ENCODE assay signal across 9 mouse cellular contexts in genomic region chr15:77945711-77946110, GRCm38 (mm10). TPM values are rescaled to one million over a fixed set of nuclear protein-coding genes. Genes with fewer than 3 reads are reported as not detected.
DNase-seq lines count a peak whose midpoint lies in the region; ATAC-seq and TF ChIP-seq lines count a peak whose summit lies in the region.
"Had no signal": no experiment of that assay in that cellular context is flagged by ENCODE, and none has a peak within 500 bp of the region (broad histone marks: within the 10 kb centered on the region; RNA-seq: fewer than 3 reads in every experiment).

No protein-coding gene starts in this region.

- H3K4me2 ChIP-seq in heart, embryonic 12.5 days = no peak overlapping the region
- no peak overlapping the region for H3K4me2 ChIP-seq in stomach, embryonic 14.5 days (replicated peaks; ENCODE audit: low read depth, low read length)
- no peak overlapping the region for H3K4me2 ChIP-seq in stomach, postnatal 0 days (replicated peaks; ENCODE audit: low read depth)
- H3K4me2 ChIP-seq in forebrain, postnatal 0 days (ENCODE audit: low read depth) = no peak overlapping the region

- no peak overlapping the region for H3K27ac ChIP-seq in heart, embryonic 12.5 days (ENCODE audit: poor library complexity, severe bottlenecking)
- no peak overlapping the region for H3K27ac ChIP-seq in stomach, embryonic 14.5 days (ENCODE audit: low read length)
- H3K27ac ChIP-seq in stomach, postnatal 0 days (replicated peaks) = no peak overlapping the region
- H3K27ac ChIP-seq in forebrain, postnatal 0 days (ENCODE audit: low read depth, low read length) = no peak overlapping the region
- H3K27ac ChIP-seq: left cerebral cortex, adult 2 months had no signal

- H3K36me3 ChIP-seq in heart, embryonic 12.5 days = no peaks in the 10 kb centered on the region
- H3K36me3 ChIP-seq in stomach, embryonic 14.5 days (ENCODE audit: control insufficient read depth, insufficient read depth, low read length) = no peaks in the 10 kb centered on the region
- H3K36me3 ChIP-seq in stomach, postnatal 0 days (ENCODE audit: control insufficient read depth, insufficient read depth, low read length) = no peaks in the 10 kb centered on the region
- peaks cover 75% of the 10 kb centered on the region for H3K36me3 ChIP-seq in forebrain, postnatal 0 days (ENCODE audit: insufficient read depth)

- H3K9me3 ChIP-seq in heart, embryonic 12.5 days (replicated peaks) = no peaks in the 10 kb centered on the region
- H3K9me3 ChIP-seq in stomach, embryonic 14.5 days (ENCODE audit: control insufficient read depth, low read depth, low read length) = no peaks in the 10 kb centered on the region
- no peaks in the 10 kb centered on the region for H3K9me3 ChIP-seq in stomach, postnatal 0 days (ENCODE audit: control insufficient read depth, low read length)
- H3K9me3 ChIP-seq in forebrain, postnatal 0 days (ENCODE audit: low read length) = no peaks in the 10 kb centered on the region

- TF ChIP-seq CTCF in stomach, postnatal 0 days (IDR thresholded peaks at IDR 0.05; ENCODE audit: low read depth) = no peak
- no peak for TF ChIP-seq CTCF in lung, adult 2 months (IDR thresholded peaks at IDR 0.05; ENCODE audit: insufficient read depth, low read length)
- TF ChIP-seq CTCF in forebrain, postnatal 0 days (IDR thresholded peaks at IDR 0.05; ENCODE audit: low read depth) = no peak

- H3K4me1 ChIP-seq in heart, embryonic 12.5 days (replicated peaks) = no peaks in the 10 kb centered on the region
- H3K4me1 ChIP-seq in stomach, embryonic 14.5 days (ENCODE audit: control insufficient read depth, insufficient read depth, low read length) = no peaks in the 10 kb centered on the region
- no peaks in the 10 kb centered on the region for H3K4me1 ChIP-seq in stomach, postnatal 0 days (replicated peaks; ENCODE audit: control insufficient read depth, insufficient read depth)
- H3K4me1 ChIP-seq in lung, adult 2 months (ENCODE audit: control insufficient read depth, insufficient read depth, low read length) = no peaks in the 10 kb centered on the region
- no peaks in the 10 kb centered on the region for H3K4me1 ChIP-seq in forebrain, postnatal 0 days (ENCODE audit: insufficient read depth)

- TF ChIP-seq EP300 in stomach, postnatal 0 days (optimal IDR thresholded peaks at IDR 0.05) = no peak

- H3K9ac ChIP-seq in heart, embryonic 12.5 days = no peak overlapping the region
- 0 out of 2 replicates have a peak overlapping the region, but pooled peaks have one; percentile 1 for H3K9ac ChIP-seq in stomach, embryonic 14.5 days (replicated peaks; ENCODE audit: low read depth, low read length)
- no peak overlapping the region for H3K9ac ChIP-seq in stomach, postnatal 0 days (ENCODE audit: low read length)
- no peak overlapping the region for H3K9ac ChIP-seq in forebrain, postnatal 0 days

- peak; percentile 98 for DNase-seq in heart, adult 11 months
- no peak for DNase-seq in stomach, postnatal 0 days (ENCODE audit: low spot score)
- DNase-seq in lung, adult 2 months = peak; percentile 30
- peak; percentile 65 for DNase-seq in skeletal muscle tissue, adult 2 months (ENCODE audit: low read depth, low spot score)
- no peak for DNase-seq in T-cell, adult 2 months (ENCODE audit: low spot score)
- no peak for DNase-seq in forebrain, postnatal 0 days

- H3K4me3 ChIP-seq in heart, embryonic 12.5 days = no peak overlapping the region
- no peak overlapping the region for H3K4me3 ChIP-seq in stomach, embryonic 14.5 days (ENCODE audit: low read depth, low read length)
- no peak overlapping the region for H3K4me3 ChIP-seq in stomach, postnatal 0 days (ENCODE audit: low read depth, low read length)
- H3K4me3 ChIP-seq in lung, adult 2 months (replicated peaks; ENCODE audit: extremely low read depth, low read depth, low read length) = no peak overlapping the region
- no peak overlapping the region for H3K4me3 ChIP-seq in forebrain, postnatal 0 days (ENCODE audit: low read depth, low read length)
- H3K4me3 ChIP-seq: left cerebral cortex, adult 2 months had no signal

- no peak for ATAC-seq in heart, embryonic 12.5 days (ENCODE audit: insufficient number of reproducible peaks, low FRiP score)
- ATAC-seq in stomach, embryonic 14.5 days (ENCODE audit: insufficient number of reproducible peaks, insufficient read depth, low FRiP score, low read depth) = no peak
- no peak for ATAC-seq in stomach, postnatal 0 days (ENCODE audit: low FRiP score, low TSS enrichment)
- no peak for ATAC-seq in forebrain, postnatal 0 days

- WGBS in heart, embryonic 12.5 days = 75% methylated on average over 4 of the region's 4 CpGs
- WGBS in stomach, embryonic 14.5 days = 86% methylated on average over 4 of the region's 4 CpGs
- 85% methylated on average over 4 of the region's 4 CpGs for WGBS in stomach, postnatal 0 days
- WGBS in lung, adult 2 months = 61% methylated on average over 4 of the region's 4 CpGs
- 92% methylated on average over 4 of the region's 4 CpGs for WGBS in forebrain, postnatal 0 days

- no peak for TF ChIP-seq POLR2A in lung, adult 2 months (IDR thresholded peaks at IDR 0.05; ENCODE audit: borderline replicate concordance, extremely low read depth, low read depth, low read length)

- H3K27me3 ChIP-seq in heart, embryonic 12.5 days (replicated peaks) = no peaks in the 10 kb centered on the region
- no peaks in the 10 kb centered on the region for H3K27me3 ChIP-seq in stomach, embryonic 14.5 days (ENCODE audit: control insufficient read depth, insufficient read depth, low read length)
- no peaks in the 10 kb centered on the region for H3K27me3 ChIP-seq in stomach, postnatal 0 days (ENCODE audit: control insufficient read depth, insufficient read depth, low read length)
- no peaks in the 10 kb centered on the region for H3K27me3 ChIP-seq in forebrain, postnatal 0 days (ENCODE audit: insufficient read depth, low read length)

RNA-seq across cellular contexts. Expression of gene Foxred2, which starts 10.8 kb away (rescaled TPM):
- polyA plus RNA-seq in heart, embryonic 12.5 days (2016; fragmentation: Nextera tagmentation; extraction: Ambion mirVana) = 1.1 and 1.3 TPM in 2 replicates
- polyA plus RNA-seq in stomach, embryonic 14.5 days (2014; fragmentation: Nextera tagmentation; extraction: Ambion mirVana) = 3.3 and 5.5 TPM in 2 replicates
- polyA plus RNA-seq in stomach, postnatal 0 days (2015; fragmentation: Nextera tagmentation; extraction: Ambion mirVana) = 0.62 and 0.87 TPM in 2 replicates
- polyA plus RNA-seq in lung, adult 2 months (2012; rRNA removed) = 1.8 and 2.4 TPM in 2 replicates
- 24.5 and 26.9 TPM in 2 replicates for total RNA-seq in forebrain, postnatal 0 days (2014; rRNA removed)
- polyA plus RNA-seq in forebrain, postnatal 0 days (2015; fragmentation: Nextera tagmentation; extraction: Ambion mirVana) = 9.4 and 10.6 TPM in 2 replicates

RNA-seq across cellular contexts. Expression of gene Txn2, which starts 16.9 kb away (rescaled TPM):
- polyA plus RNA-seq in heart, embryonic 12.5 days (2016; fragmentation: Nextera tagmentation; extraction: Ambion mirVana) = 228 and 231 TPM in 2 replicates
- polyA plus RNA-seq in stomach, embryonic 14.5 days (2014; fragmentation: Nextera tagmentation; extraction: Ambion mirVana) = 242 and 259 TPM in 2 replicates
- 172 and 176 TPM in 2 replicates for polyA plus RNA-seq in stomach, postnatal 0 days (2015; fragmentation: Nextera tagmentation; extraction: Ambion mirVana)
- polyA plus RNA-seq in lung, adult 2 months (2012; rRNA removed) = 138 and 165 TPM in 2 replicates
- 35.8 and 36.5 TPM in 2 replicates for total RNA-seq in forebrain, postnatal 0 days (2014; rRNA removed)
- polyA plus RNA-seq in forebrain, postnatal 0 days (2015; fragmentation: Nextera tagmentation; extraction: Ambion mirVana) = 200 and 227 TPM in 2 replicates

RNA-seq across cellular contexts. Expression of gene Eif3d, which starts 24.9 kb away (rescaled TPM):
- 157 and 162 TPM in 2 replicates for polyA plus RNA-seq in heart, embryonic 12.5 days (2016; fragmentation: Nextera tagmentation; extraction: Ambion mirVana)
- polyA plus RNA-seq in stomach, embryonic 14.5 days (2014; fragmentation: Nextera tagmentation; extraction: Ambion mirVana) = 206 and 211 TPM in 2 replicates
- 106 and 110 TPM in 2 replicates for polyA plus RNA-seq in stomach, postnatal 0 days (2015; fragmentation: Nextera tagmentation; extraction: Ambion mirVana)
- polyA plus RNA-seq in lung, adult 2 months (2012; rRNA removed) = 62.7 and 91.2 TPM in 2 replicates
- 165 and 167 TPM in 2 replicates for total RNA-seq in forebrain, postnatal 0 days (2014; rRNA removed)
- 130 and 165 TPM in 2 replicates for polyA plus RNA-seq in forebrain, postnatal 0 days (2015; fragmentation: Nextera tagmentation; extraction: Ambion mirVana)

Comparison
In these comparisons a context has a peak if more than half of its experiments do, and no peak if none do; other contexts are left out.
1. DNase-seq: peak in heart, adult 11 months (single experiment), lung, adult 2 months (single experiment) and skeletal muscle tissue, adult 2 months (single experiment); none in stomach, postnatal 0 days (single experiment), T-cell, adult 2 months (single experiment) and forebrain, postnatal 0 days (single experiment).